Mouse (Mus musculus) heart, embryonic 14.5 days (tissue): Measurements from ENCODE around the gene Nod1. TPM values are rescaled to one million over a fixed set of nuclear protein-coding genes. Genes with fewer than 3 reads are reported as not detected.

ENCODE experiments used
- polyA plus RNA-seq: library from polyadenylated mRNA; unstranded; fragments of >200 nt; fragmentation: Nextera tagmentation; extraction: Ambion mirVana; gene quantifications from 2 replicates; pipeline ENCODE4 v1.2.1, GENCODE M21; 2014

Nod1 gene
- polyA plus RNA-seq, 1 experiment from 2014 or later = 4.6 TPM

Other genes with a start within 250 kb of the Nod1 start
- gene Znrf2, start 155.7 kb downstream of the Nod1 start, polyA plus RNA-seq = 3.8 TPM in 2 replicates
- 6.6 and 6.8 TPM in 2 replicates for gene Ggct, start 20.3 kb upstream of the Nod1 start, polyA plus RNA-seq
- 149 and 164 TPM in 2 replicates for gene Gars, start 65.4 kb upstream of the Nod1 start, polyA plus RNA-seq
- 10.0 and 12.4 TPM in 2 replicates for gene Crhr2, start 160.4 kb upstream of the Nod1 start, polyA plus RNA-seq
- 0.24 TPM in 1 of 2 replicates, not detected in the other for gene Inmt, start 202.4 kb upstream of the Nod1 start, polyA plus RNA-seq
- 8.9 and 9.5 TPM in 2 replicates for gene Mindy4, start 230.8 kb upstream of the Nod1 start, polyA plus RNA-seq